Mouse (Mus musculus) cerebellum, adult 18-20 months (tissue): ENCODE measurements around the gene Tex22.
A peak's percentile ranks its signal among the peaks of the same experiment; 100 is the strongest.

Experiments used
- DNase-seq, 2 experiments: peaks; one replicate each; pipeline ENCODE4 v3.0.0; 2021

Gene Tex22

GRCm38 (mm10) chr12:113103846-113104451, 29.6 kb downstream of the Tex22 start:
- DNase-seq, result peak; percentile 32 to 34

- no peak for DNase-seq
Observed at GRCm38 (mm10) chr12:113106386-113106785, 32.1 kb downstream of the Tex22 start.

DNA sequence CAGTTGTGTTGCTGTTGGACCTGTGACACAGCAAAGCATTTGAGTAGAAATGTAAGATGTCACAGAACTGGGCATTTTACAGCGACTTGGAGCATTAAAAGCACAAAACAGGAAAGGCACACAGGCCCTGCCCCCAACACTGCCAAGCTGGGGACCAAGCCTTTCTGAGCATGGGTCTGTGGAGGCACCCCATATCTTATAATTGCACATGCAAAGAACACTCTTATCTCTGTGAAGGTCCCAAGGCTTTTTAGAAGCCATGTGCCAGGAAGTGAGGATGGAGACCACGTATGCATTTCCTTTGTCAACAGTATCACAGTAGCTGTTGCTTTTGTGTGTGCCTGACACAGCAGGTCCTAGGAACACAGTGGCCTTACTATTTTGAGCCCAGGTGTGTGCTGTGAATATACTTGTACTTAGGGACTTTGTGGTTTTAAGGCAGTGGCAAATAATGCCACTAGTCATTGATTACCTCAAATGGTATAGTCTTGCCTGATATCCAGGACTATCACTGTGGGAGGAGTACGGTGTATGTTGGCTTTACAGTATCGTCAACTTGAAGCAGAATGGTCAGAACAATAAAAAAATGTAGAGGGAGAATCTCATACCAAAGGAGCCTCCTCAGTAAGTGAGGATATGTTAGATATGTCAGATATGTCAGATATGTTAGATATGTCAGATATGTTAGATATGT, 33.3 kb downstream of the Tex22 start:
- DNase-seq, result no peak

DNA sequence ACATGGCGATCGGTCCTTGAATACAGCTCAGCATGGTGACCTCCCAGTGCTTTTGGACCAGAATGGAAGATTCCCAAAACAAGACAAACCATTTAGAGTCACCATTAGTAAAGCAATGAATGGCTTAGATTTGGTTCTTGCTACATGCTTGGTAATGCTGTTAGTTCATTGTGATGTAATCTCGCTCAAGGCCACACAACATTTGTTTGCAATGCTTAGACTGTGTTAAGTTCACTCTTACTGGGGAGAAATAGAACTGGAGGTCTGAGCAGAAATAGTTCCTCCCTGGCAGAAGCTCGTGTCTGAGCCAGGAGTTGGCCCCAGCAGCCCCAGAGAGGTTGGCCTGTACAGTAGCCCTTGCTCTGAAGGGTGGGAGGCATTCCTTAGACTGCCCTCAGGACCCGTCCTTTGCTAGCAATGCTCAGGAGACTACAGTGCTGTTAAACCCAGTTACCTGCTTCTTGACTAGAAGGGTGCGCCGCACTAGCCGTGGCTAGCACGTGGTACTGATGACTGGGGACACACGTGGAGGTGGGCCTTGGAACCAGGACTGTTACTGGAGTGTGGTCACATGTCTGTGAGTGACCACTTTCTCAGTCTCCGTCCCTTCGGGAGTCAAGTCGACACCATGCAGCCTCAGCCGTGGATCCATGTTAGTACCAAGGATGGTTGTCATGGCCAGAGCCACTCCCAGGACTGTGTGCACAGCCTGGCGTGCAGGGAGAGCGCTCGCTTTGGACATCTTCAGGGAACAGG, 34.4 kb downstream of the Tex22 start:
- DNase-seq, result no peak

DNA sequence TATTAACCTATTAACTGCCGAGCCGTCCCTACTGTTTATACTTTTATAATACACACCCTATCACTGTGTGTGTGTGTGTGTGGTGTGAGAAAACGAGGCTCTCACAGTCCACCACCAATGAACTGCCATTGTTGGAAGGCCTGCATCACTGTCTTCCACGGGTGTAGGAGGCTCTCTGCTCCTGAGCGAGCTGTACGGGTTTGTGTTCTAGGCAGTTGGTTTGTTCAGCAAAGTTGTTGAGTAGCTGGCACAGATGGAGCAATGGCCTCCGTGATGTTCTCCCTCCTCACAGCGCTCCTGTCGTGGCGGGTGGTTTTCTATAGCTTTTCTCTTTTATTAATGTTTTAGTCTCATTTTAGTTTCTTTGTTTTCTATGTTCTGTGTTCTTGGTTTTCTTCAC, 35.5 kb downstream of the Tex22 start:
- DNase-seq, result no peak

DNA sequence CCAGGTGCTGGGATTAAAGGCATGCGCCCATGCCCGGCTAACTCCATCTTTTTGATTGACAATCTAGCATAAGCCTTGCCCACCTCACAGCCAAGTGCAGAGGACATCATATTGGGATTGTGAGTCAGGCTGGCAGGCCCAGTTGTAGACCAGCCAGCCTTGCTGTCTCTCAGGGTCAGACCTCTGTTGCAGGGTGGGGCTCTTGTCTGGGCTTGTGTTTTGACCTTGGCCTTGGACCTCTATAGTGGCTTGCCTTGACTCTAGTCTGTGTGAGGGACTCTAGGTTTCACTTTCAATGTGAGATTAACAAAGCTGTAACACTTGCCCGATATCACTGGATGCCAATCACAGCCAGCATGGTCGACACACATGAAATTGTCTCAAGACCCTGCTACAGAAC, 39.8 kb downstream of the Tex22 start:
- no peak for DNase-seq

- DNase-seq, result no peak
Observed at GRCm38 (mm10) chr12:113114856-113115538, 40.7 kb downstream of the Tex22 start.

DNA sequence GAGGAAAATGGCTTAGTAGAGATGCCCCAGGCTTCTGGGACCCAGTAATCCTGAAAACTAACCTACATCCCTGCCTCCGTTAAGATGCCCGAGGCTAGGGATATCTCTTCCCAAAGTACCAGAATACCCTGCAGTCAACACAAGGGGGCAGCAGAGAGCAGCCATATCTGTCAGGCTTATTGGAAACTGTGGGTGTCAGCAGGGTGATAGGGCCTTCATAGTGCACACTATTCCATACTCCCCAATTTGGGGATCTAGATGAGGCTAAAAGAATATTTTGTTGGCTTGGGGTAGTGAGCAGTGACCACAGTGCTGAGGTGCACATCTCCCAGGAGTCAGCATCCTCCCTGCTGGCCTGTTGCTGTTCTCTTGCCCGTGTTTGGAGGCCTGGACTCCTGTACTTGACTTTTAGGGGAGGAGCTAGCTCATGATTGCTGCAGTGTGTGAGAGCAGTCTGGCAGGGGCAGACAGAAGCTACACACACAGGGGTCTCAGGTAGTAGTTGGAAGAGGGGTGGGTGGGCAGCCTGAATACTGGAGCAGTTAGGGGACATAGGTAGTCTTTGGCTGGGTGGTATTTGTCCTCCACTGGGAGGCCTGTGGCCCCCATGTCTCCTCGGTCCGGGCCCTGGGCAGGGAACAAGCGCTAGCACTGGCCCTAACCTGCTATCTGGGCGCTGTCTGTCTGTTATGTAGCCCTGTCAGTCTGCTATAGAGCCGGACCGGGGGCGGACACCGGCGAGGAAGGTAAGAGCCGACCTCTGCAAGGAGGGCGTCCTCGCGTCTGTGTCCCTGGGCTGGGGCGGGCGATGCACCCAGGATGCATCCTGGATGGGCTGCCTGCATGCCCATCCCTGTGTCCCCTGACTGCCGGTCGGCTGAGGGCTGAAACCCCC, 45.5 kb downstream of the Tex22 start:
- DNase-seq, result peak; percentile 83 to 87

- DNase-seq, result no peak
Observed at GRCm38 (mm10) chr12:113124726-113125125, 50.4 kb downstream of the Tex22 start.

- no peak for DNase-seq
Observed at GRCm38 (mm10) chr12:113130732-113131131, 56.4 kb downstream of the Tex22 start.

DNA sequence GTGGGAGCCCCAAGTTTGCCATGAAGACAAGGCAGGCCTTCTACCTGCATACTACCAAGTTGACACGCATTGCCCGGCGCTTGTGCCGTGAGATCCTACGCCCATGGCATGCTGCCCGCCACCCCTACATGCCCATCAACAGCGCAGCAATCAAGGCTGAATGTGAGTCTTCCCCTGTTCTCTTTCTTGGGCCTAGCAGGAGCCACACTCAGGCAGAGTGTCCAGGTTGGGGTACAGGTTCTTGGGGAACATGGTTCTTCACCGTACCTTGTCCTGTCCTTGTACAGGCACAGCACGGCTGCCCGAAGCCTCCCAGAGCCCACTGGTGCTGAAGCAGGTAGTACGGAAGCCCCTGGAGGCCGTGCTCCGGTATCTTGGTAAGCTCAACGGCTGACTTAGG, 57.3 kb downstream of the Tex22 start:
- no peak for DNase-seq

- no peak for DNase-seq
Observed at GRCm38 (mm10) chr12:113132567-113132966, 58.3 kb downstream of the Tex22 start.

DNA sequence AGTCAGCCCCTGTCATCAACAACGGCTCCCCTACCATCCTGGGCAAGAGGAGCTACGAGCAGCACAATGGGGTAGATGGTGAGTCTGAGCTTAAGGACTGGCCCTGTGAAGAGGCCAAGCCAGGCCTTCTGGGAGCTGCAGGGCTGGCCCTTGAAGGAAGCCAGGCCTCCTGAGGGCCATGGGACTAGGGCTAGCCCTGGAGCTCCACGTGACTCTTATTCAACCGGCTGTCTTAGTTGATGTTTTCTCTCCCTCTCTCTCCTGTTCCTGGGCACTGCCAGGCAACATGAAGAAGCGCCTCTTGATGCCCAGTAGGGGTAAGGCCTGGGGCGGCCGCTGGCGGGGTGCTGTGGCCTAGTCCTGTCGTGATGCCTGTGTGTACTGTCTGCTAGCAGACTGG, 59.0 kb downstream of the Tex22 start:
- no peak for DNase-seq

GRCm38 (mm10) chr12:113133861-113134403, 59.6 kb downstream of the Tex22 start:
- no peak for DNase-seq

DNA sequence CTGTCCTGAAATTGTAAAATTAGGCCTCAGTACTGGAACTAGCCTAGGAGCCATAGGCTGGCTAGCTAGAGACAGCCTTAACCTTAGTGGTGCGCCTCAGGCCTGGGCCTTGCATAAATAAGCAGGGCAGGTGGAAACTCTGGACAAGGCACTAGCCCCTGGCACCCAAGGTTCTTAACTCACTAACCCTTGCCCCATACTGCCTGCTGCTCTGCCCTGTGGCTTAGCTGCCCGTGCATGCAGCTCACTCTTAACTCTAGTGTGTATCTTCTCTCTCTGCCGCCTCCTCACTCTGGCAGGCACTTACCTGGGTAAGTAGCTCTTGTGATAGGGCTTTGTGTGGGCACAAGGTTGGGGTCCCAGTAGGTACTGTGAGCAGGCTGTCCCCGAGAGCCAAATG, 60.2 kb downstream of the Tex22 start:
- no peak for DNase-seq

- DNase-seq, result no peak
Observed at GRCm38 (mm10) chr12:113135401-113135800, 61.1 kb downstream of the Tex22 start.

DNA sequence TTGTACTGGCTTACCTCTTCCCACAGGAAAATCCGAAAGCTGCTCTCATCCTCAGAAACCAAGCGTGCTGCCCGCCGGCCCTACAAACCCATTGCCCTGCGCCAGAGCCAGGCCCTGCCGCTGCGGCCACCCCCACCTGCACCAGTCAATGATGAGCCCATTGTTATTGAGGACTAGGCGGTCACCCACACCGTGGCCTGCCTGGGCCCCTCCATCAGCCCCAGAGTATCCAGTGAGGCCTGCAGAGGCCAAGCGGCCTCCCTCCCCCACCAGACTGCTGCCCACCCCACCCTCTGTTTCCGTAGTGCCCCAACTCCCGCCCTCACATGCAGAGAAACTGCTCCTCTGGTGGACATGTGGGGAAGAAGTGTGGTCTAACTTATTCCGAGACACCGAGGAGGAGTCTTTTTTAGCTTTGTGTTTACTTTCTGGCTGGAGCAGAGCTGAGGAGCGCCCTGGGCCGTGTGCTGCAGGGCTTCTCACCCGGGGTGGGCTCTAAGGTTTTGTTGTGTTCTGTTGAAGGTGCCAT, 62.3 kb downstream of the Tex22 start:
- DNase-seq, result no peak

- no peak for DNase-seq
Observed at GRCm38 (mm10) chr12:113137260-113138213, 63.2 kb downstream of the Tex22 start.

DNA sequence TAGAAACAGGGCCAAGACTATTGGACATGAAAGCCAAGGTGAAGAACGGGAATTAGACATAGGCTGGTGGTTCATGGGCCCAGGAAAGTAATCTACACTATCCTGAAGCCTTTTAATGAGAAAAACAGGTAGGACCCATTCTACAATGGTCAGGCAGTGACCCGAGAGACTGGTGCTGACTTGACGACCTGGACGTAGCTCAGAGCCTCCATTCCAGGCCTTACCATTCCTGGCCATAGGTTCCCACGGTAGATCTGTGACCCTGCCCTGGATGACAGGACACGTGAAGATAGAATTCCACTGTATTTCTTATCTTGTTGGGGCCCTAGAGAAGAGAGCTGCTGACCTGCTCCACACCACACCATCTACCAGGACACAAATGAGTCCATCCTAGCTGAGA, 64.0 kb downstream of the Tex22 start:
- no peak for DNase-seq
